In genomic region chr12:69573271-69573670, GRCm38 (mm10) we compare ENCODE assay signal across 23 mouse cellular contexts. TPM values are rescaled to one million over a fixed set of nuclear protein-coding genes. Genes with fewer than 3 reads are reported as not detected.
DNase-seq lines count a peak whose midpoint lies in the region; ATAC-seq and TF ChIP-seq lines count a peak whose summit lies in the region.
"Had no signal": no experiment of that assay in that cellular context is flagged by ENCODE, and none has a peak within 500 bp of the region (broad histone marks: within the 10 kb centered on the region; RNA-seq: fewer than 3 reads in every experiment).

No protein-coding gene starts in this region.

- TF ChIP-seq CTCF in stomach, postnatal 0 days (IDR thresholded peaks at IDR 0.05; ENCODE audit: low read depth): no peak

- no peak for TF ChIP-seq EP300 in stomach, postnatal 0 days (optimal IDR thresholded peaks at IDR 0.05)

- H3K4me3 ChIP-seq in limb, embryonic 15.5 days: no peak overlapping the region
- H3K4me3 ChIP-seq in limb, embryonic 10.5 days: no peak overlapping the region
- no peak overlapping the region for H3K4me3 ChIP-seq in stomach, postnatal 0 days (ENCODE audit: low read depth, low read length)
- H3K4me3 ChIP-seq: embryonic facial prominence, embryonic 12.5 days; forebrain, embryonic 10.5 days; forebrain, embryonic 15.5 days; hindbrain, embryonic 10.5 days; limb, embryonic 12.5 days; midbrain, embryonic 12.5 days had no signal

- WGBS in limb, embryonic 15.5 days: 91% methylated on average over 8 of the region's 8 CpGs
- WGBS in limb, embryonic 10.5 days: 95% methylated on average over 8 of the region's 8 CpGs
- 76% methylated on average over 8 of the region's 8 CpGs for WGBS in stomach, postnatal 0 days

- no peak overlapping the region for H3K9ac ChIP-seq in limb, embryonic 15.5 days
- H3K9ac ChIP-seq in stomach, postnatal 0 days (ENCODE audit: low read length): no peak overlapping the region
- H3K9ac ChIP-seq: embryonic facial prominence, embryonic 12.5 days; forebrain, embryonic 15.5 days; limb, embryonic 12.5 days; midbrain, embryonic 12.5 days had no signal

- DNase-seq in limb, embryonic 10.5 days (ENCODE audit: low spot score): no peak
- DNase-seq in R1 (ENCODE audit: low read depth, low spot score): peak; percentile 57
- DNase-seq in gonadal fat pad, adult 2 months (ENCODE audit: low read depth): peak; percentile 30
- no peak for DNase-seq in stomach, postnatal 0 days (ENCODE audit: low spot score)
- no peak for DNase-seq in frontal cortex, postnatal 14 days (ENCODE audit: low spot score in 2 of 2)
- DNase-seq: adrenal gland, postnatal 10 days; B cell, adult 2 months; cerebellum, adult 11 months; cerebellum, adult 9-10 months; cerebellum, postnatal 36 days; gastrocnemius, adult 2 months; gastrocnemius, postnatal 36 days; heart, postnatal 14 days; kidney, postnatal 25 days; right cerebral cortex, postnatal 14 days; thymus, postnatal 4 days had no signal

- H3K4me1 ChIP-seq in limb, embryonic 15.5 days: peaks cover 12% of the 10 kb centered on the region
- H3K4me1 ChIP-seq in limb, embryonic 10.5 days: peaks cover 7% of the 10 kb centered on the region
- H3K4me1 ChIP-seq in stomach, postnatal 0 days (replicated peaks; ENCODE audit: control insufficient read depth, insufficient read depth): no peaks in the 10 kb centered on the region
- H3K4me1 ChIP-seq: midbrain, embryonic 12.5 days had no signal

- peaks cover 20% of the 10 kb centered on the region for H3K36me3 ChIP-seq in limb, embryonic 15.5 days
- H3K36me3 ChIP-seq in limb, embryonic 10.5 days: peaks cover 29% of the 10 kb centered on the region
- peaks cover 6% of the 10 kb centered on the region for H3K36me3 ChIP-seq in stomach, postnatal 0 days (ENCODE audit: control insufficient read depth, insufficient read depth, low read length)

- no peaks in the 10 kb centered on the region for H3K27me3 ChIP-seq in limb, embryonic 15.5 days
- H3K27me3 ChIP-seq in limb, embryonic 10.5 days (ENCODE audit: low read depth, poor library complexity, severe bottlenecking): no peaks in the 10 kb centered on the region
- H3K27me3 ChIP-seq in stomach, postnatal 0 days (ENCODE audit: control insufficient read depth, insufficient read depth, low read length): no peaks in the 10 kb centered on the region
- H3K27me3 ChIP-seq: embryonic facial prominence, embryonic 12.5 days; forebrain, embryonic 15.5 days; limb, embryonic 12.5 days; midbrain, embryonic 12.5 days had no signal

- ATAC-seq in limb, embryonic 15.5 days (ENCODE audit: insufficient number of reproducible peaks, low FRiP score, low TSS enrichment, low read depth): no peak
- peak; percentile 0; the same call in 1 of the 2 replicates for ATAC-seq in stomach, postnatal 0 days (ENCODE audit: low FRiP score, low TSS enrichment)
- ATAC-seq: forebrain, embryonic 15.5 days had no signal

- H3K9me3 ChIP-seq in limb, embryonic 15.5 days: no peaks in the 10 kb centered on the region
- H3K9me3 ChIP-seq in limb, embryonic 10.5 days (replicated peaks): no peaks in the 10 kb centered on the region
- H3K9me3 ChIP-seq in stomach, postnatal 0 days (ENCODE audit: control insufficient read depth, low read length): no peaks in the 10 kb centered on the region
- H3K9me3 ChIP-seq: embryonic facial prominence, embryonic 12.5 days; forebrain, embryonic 10.5 days; forebrain, embryonic 15.5 days; hindbrain, embryonic 10.5 days; limb, embryonic 12.5 days; midbrain, embryonic 12.5 days had no signal

- no peak overlapping the region for H3K4me2 ChIP-seq in limb, embryonic 15.5 days
- H3K4me2 ChIP-seq in stomach, postnatal 0 days (replicated peaks; ENCODE audit: low read depth): no peak overlapping the region
- H3K4me2 ChIP-seq: forebrain, embryonic 15.5 days; midbrain, embryonic 12.5 days had no signal

- H3K27ac ChIP-seq in limb, embryonic 15.5 days: peak overlapping the region; percentile 65
- no peak overlapping the region for H3K27ac ChIP-seq in limb, embryonic 10.5 days
- peak overlapping the region; percentile 56 for H3K27ac ChIP-seq in stomach, postnatal 0 days (replicated peaks)
- H3K27ac ChIP-seq: embryonic facial prominence, embryonic 12.5 days; forebrain, embryonic 15.5 days; hindbrain, embryonic 10.5 days; midbrain, embryonic 12.5 days had no signal

RNA-seq across cellular contexts. Expression of gene Vcpkmt, which starts 9.6 kb away (rescaled TPM):
- 29.4 TPM in 2 replicates for polyA plus RNA-seq in limb, embryonic 15.5 days (2015; fragmentation: Nextera tagmentation; extraction: Ambion mirVana)
- polyA plus RNA-seq in limb, embryonic 10.5 days (2016; fragmentation: Nextera tagmentation; extraction: Ambion mirVana): 37.0 and 40.3 TPM in 2 replicates
- polyA plus RNA-seq in gonadal fat pad, adult 2 months (2012; rRNA removed): 6.1 and 6.4 TPM in 2 replicates
- polyA plus RNA-seq in stomach, postnatal 0 days (2015; fragmentation: Nextera tagmentation; extraction: Ambion mirVana): 24.4 and 24.7 TPM in 2 replicates

Comparison
In these comparisons a context has a peak if more than half of its experiments do, and no peak if none do; other contexts are left out.
1. DNase-seq: peak in R1 (single experiment) and gonadal fat pad, adult 2 months (single experiment); none in limb, embryonic 10.5 days (single experiment), stomach, postnatal 0 days (single experiment) and frontal cortex, postnatal 14 days (0 of 2).